Mouse (Mus musculus) T-helper 1 cell (primary cell): ENCODE measurements around the gene Kcnk6.
"Not testable (repeated sequence)": the region's sequence is repeated elsewhere in the genome, so short reads cannot be mapped to it uniquely, and the experiment has no call there.

Source experiments
- in situ Hi-C: fragments of 300-600 bp; cut with MboI, MseI; formaldehyde crosslinking; loops from one replicate; pipeline ENCODE4 v1.15.1; 2025; ENCODE audit warnings: high pct_unique_total_duplicates

Kcnk6 gene

GRCm38 (mm10) chr7:29211415-29212198 lies 20.7 kb downstream of the Kcnk6 start:
- in situ Hi-C loops = loop anchor here (5.0 kb wide), 1 partner anchor 34 kb away; no protein-coding TSS in a partner anchor

- in situ Hi-C loops = loop anchor here (5.0 kb wide), 1 partner anchor 34 kb away; no protein-coding TSS in a partner anchor
Observed at GRCm38 (mm10) chr7:29211013-29211412, 21.3 kb downstream of the Kcnk6 start.

DNA sequence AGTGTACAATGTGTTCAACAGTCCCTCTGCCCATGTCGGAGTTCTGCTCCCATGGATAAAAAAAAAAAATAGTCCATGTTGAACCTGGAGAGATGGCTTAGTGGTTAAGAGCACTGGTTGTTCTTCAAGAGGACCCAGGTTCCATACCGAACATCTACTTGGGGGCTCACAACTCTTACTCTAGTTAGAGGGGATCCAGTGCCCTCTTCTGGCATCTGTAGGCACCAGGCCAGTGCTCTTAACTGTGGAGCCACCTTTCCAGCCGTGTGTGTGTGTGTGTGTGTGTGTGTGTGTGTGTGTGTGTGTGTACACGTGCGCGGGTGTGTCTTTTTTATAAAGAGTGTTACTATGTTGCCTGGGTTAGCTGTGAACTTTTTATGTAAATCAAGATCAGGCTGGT lies 29.7 kb downstream of the Kcnk6 start:
- in situ Hi-C loops = no loop called here

- in situ Hi-C loops = not testable (repeated sequence)
Observed at GRCm38 (mm10) chr7:29194230-29194629, 38.1 kb downstream of the Kcnk6 start.

DNA sequence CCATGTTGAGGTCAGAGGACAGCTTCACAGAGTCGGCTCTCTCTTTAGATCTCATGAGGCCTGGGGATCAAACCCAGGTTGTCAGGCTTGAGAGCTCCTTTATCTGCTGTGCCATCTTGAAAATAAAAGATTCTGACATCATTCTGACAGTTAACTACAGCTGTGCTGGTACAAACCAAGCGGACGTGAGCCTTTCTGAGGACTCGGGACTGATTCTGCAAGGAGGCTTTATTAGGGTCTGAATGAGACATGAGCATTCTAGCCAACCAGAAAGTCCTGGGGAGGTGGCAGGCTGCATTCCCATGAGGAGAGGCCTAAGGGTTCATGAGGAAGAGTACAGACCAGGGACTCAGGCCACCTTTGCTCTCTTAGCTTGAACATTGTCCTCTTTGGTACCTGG lies 51.0 kb downstream of the Kcnk6 start:
- in situ Hi-C loops = not testable (repeated sequence)

- in situ Hi-C loops = no loop called here
Observed at GRCm38 (mm10) chr7:29180854-29181236, 51.5 kb downstream of the Kcnk6 start.

DNA sequence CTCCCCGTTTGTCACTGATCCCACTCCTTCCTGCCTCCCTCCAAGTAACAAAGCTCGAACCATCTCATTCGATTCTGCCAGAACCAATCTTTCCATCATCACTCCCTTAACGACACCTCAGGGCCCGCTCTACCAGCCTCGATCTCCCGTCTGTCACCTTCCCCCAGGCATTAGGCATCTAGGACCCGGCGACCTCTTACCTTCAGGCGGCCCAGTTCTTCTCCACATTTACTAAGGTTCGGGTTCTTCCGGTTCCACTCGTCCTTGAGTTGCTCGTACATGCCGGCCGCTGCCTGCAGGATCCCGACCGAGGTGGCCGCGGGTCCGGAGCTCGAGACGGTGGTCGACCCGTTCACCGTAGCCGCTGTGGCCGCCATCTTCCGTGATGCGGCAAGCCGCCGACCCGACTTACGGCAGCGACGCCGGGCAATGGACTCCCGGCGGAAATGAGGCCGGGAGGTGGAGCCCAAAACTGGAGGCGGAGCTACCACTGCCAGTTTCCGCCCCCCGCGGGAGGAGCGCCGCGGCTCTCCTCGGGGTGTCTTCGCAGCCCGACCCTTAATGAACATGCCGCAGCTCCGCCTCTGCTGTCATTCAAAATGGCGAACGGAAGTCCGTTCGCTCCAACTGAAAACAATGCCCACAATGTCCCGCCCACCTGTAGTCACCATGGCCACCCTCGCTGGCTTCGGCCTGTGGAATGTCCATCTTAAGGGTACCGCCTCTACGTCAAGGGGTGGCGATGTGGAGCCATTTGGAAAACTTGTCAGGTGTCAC lies 52.0 kb downstream of the Kcnk6 start, which contains the start of gene Psmd8:
TSS of gene Psmd8 (minus strand) at position 625 of the 777 bp plus-strand sequence.
- in situ Hi-C loops = no loop called here

DNA sequence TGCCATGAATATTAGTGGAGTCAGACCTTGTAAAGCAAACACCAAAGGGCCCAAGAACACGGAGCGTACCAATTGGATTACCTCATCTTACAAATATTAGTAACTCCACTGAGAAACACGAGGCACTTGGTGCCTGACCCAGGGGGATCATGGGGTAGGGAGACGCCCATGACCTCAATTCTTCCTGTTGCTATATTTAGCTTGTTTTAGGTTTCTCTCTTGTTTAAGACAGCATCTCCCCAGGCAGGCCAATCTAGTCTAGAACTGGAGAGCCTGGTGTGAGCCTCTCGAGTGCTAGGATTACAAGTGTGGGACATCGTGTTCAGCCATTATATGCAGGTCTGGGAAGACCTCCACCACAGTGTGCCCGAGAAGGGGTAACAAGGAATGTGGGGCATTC lies 53.0 kb downstream of the Kcnk6 start:
- in situ Hi-C loops = loop anchor here (5.0 kb wide), 1 partner anchor 33 kb away; the partner anchor contains the start of gene Catsperg1

- in situ Hi-C loops = loop anchor here (5.0 kb wide), 1 partner anchor 34 kb away; the partner anchor contains the start of gene Catsperg1
Observed at GRCm38 (mm10) chr7:29178106-29178505, 54.2 kb downstream of the Kcnk6 start.

GRCm38 (mm10) chr7:29172390-29173016 lies 59.8 kb downstream of the Kcnk6 start:
- in situ Hi-C loops = no loop called here
